Mouse (Mus musculus) midbrain, embryonic 14.5 days (tissue): ENCODE data around the gene Tnrc6a. TPM values are rescaled to one million over a fixed set of nuclear protein-coding genes. Genes with fewer than 3 reads are reported as not detected.

Experiments used
- ATAC-seq: fragments of 200-750 bp; cut with Nextera tagmentation; 2 replicates; pipeline ENCODE4 v1.8.0; 2017; ENCODE audit warnings: moderate number of reproducible peaks, moderate library complexity; ENCODE audit not compliant: low FRiP score, low TSS enrichment
- DNase-seq: peaks from one replicate; pipeline ENCODE4 v3.0.0-alpha.2; 2015
- H3K27ac ChIP-seq: fragments of 300-500 bp; sonication (generic); replicated peaks from 2 replicates; pipeline ENCODE4 v1.5.1; 2014; ENCODE audit warnings: mild to moderate bottlenecking, low read depth, low read length, moderate library complexity
- H3K27me3 ChIP-seq: fragments of 300-500 bp; sonication (generic); 2 replicates; pipeline ENCODE4 v1.6.1; 2014; ENCODE audit warnings: low read length, control low read depth, mixed read lengths; ENCODE audit not compliant: control insufficient read depth, insufficient read depth
- H3K36me3 ChIP-seq: fragments of 300-500 bp; sonication (generic); 2 replicates; pipeline ENCODE4 v1.6.1; 2014; ENCODE audit warnings: low read length, control low read depth; ENCODE audit not compliant: control insufficient read depth, insufficient read depth
- H3K4me1 ChIP-seq: fragments of 300-500 bp; sonication (generic); 2 replicates; pipeline ENCODE4 v1.6.1; 2014; ENCODE audit warnings: mild to moderate bottlenecking, antibody characterized with exemption, low read length, control low read depth; ENCODE audit not compliant: control insufficient read depth, insufficient read depth
- H3K4me2 ChIP-seq: fragments of 300-500 bp; sonication (generic); 2 replicates; pipeline ENCODE4 v1.6.1; 2014; ENCODE audit warnings: mild to moderate bottlenecking, low read length, moderate library complexity
- H3K4me3 ChIP-seq: fragments of 300-500 bp; sonication (generic); replicated peaks from 2 replicates; pipeline ENCODE4 v1.5.1; 2014; ENCODE audit warnings: low read depth, low read length
- H3K9ac ChIP-seq: fragments of 300-500 bp; sonication (generic); replicated peaks from 2 replicates; pipeline ENCODE4 v1.6.1; 2014; ENCODE audit warnings: mild to moderate bottlenecking, low read length, moderate library complexity
- H3K9me3 ChIP-seq: fragments of 300-500 bp; sonication (generic); 2 replicates; pipeline ENCODE4 v1.6.1; 2016; ENCODE audit warnings: low read length, control low read depth, mixed read lengths; ENCODE audit not compliant: control insufficient read depth
- WGBS: fragments of 180-500 bp; shearing (Covaris S2); extraction: QIAGEN DNeasy Blood & Tissue Kit; methylation state at CpG from one replicate; pipeline ENCODE4 v1.1.7; 2014; 5-methylcytosine and 5-hydroxymethylcytosine counted together
- polyA plus RNA-seq: library from polyadenylated mRNA; unstranded; fragments of >200 nt; fragmentation: Nextera tagmentation; extraction: Ambion mirVana; gene quantifications from 2 replicates; pipeline ENCODE4 v1.2.1, GENCODE M21; 2014

Gene Tnrc6a
- polyA plus RNA-seq, 1 experiment from 2014 or later, result 50.0 TPM

- no peak overlapping the region for H3K4me2 ChIP-seq
- H3K36me3 ChIP-seq, result no peaks in the 10 kb centered on the region
- ATAC-seq, result no peak
- DNase-seq, result no peak
- no peak overlapping the region for H3K9ac ChIP-seq
- WGBS, result 74% methylated on average over 7 of the region's 7 CpGs
- no peaks in the 10 kb centered on the region for H3K4me1 ChIP-seq
- no peak overlapping the region for H3K4me3 ChIP-seq
- H3K27me3 ChIP-seq, result no peaks in the 10 kb centered on the region
- H3K9me3 ChIP-seq, result no peaks in the 10 kb centered on the region
- H3K27ac ChIP-seq, result no peak overlapping the region
Measured at GRCm38 (mm10) chr7:123217448-123218354, 94.0 kb downstream of the Tnrc6a start.

DNA sequence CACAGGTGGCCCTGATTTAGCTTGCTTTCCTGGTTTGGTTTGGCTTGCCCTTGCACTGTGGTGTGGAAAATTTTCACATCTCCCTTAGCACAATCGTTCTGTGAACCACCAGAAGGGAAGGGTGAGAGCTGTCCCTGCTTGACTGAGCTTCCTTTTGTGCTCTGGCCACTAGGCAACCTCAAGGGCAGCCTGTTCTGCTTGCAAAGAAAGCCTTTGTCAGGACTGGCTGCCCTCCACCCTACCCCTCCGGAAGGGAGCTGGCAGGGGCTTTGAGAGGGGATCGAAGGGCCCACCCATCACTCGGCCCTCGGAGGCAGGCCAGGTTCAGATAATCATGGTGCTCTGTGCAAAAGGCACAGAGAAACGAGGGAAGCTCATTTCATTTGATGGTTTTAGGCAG lies 94.9 kb downstream of the Tnrc6a start:
- Histone ChIP-seq H3K4me3 (no peak overlapping the region), H3K27ac (no peak overlapping the region; the same call in 1 of the 2 replicates), H3K4me2 (no peak overlapping the region), H3K9me3 (no peaks in the 10 kb centered on the region), H3K4me1 (no peaks in the 10 kb centered on the region), H3K36me3 (no peaks in the 10 kb centered on the region), H3K9ac (no peak overlapping the region), H3K27me3 (no peaks in the 10 kb centered on the region)
- ATAC-seq (no peak), DNase-seq (peak; percentile 13)
- WGBS, result 6% methylated on average over 6 of the region's 6 CpGs

- Histone ChIP-seq H3K27me3 (no peaks in the 10 kb centered on the region), H3K4me1 (no peaks in the 10 kb centered on the region), H3K27ac (no peak overlapping the region), H3K9ac (no peak overlapping the region), H3K4me2 (no peak overlapping the region), H3K36me3 (no peaks in the 10 kb centered on the region), H3K9me3 (no peaks in the 10 kb centered on the region), H3K4me3 (no peak overlapping the region)
- WGBS, result 81% methylated on average over 13 of the region's 13 CpGs
- DNase-seq (no peak), ATAC-seq (no peak)
Measured at GRCm38 (mm10) chr7:123219781-123220632, 96.3 kb downstream of the Tnrc6a start.

GRCm38 (mm10) chr7:123220633-123220942 lies 96.9 kb downstream of the Tnrc6a start:
- ATAC-seq, result no peak
- no peaks in the 10 kb centered on the region for H3K4me1 ChIP-seq
- no peak overlapping the region for H3K9ac ChIP-seq
- no peaks in the 10 kb centered on the region for H3K27me3 ChIP-seq
- no peaks in the 10 kb centered on the region for H3K36me3 ChIP-seq
- H3K9me3 ChIP-seq, result no peaks in the 10 kb centered on the region
- H3K4me3 ChIP-seq, result no peak overlapping the region
- no peak overlapping the region for H3K4me2 ChIP-seq
- no peak overlapping the region for H3K27ac ChIP-seq
- DNase-seq, result no peak
- WGBS, result 78% methylated on average over 2 of the region's 2 CpGs

DNA sequence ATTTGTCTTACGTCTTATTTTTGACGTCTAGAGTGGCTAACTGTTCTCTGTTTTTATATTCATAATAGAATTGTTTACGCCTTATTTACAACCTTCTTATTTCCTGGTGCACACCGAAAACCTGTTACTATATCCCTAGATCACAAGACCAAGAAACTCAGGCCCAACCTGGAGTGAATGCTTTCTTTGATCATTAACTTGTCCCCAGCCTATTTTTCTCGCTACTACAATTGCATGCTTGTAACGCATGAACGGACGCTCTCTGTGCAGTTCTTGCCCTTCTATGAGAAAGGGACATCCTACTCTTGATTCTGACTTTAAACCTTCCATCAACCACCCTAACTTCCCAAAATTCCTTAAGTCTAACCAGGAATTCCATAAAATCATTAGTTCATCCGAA lies 100.4 kb downstream of the Tnrc6a start:
- no peak overlapping the region for H3K4me3 ChIP-seq
- H3K36me3 ChIP-seq, result no peaks in the 10 kb centered on the region
- H3K4me2 ChIP-seq, result no peak overlapping the region
- no peaks in the 10 kb centered on the region for H3K27me3 ChIP-seq
- H3K9ac ChIP-seq, result no peak overlapping the region
- H3K9me3 ChIP-seq, result no peaks in the 10 kb centered on the region
- no peak for ATAC-seq
- WGBS, result 67% methylated on average over 9 of the region's 9 CpGs
- H3K4me1 ChIP-seq, result no peaks in the 10 kb centered on the region
- DNase-seq, result no peak
- H3K27ac ChIP-seq, result no peak overlapping the region

- Histone ChIP-seq H3K4me1 (no peaks in the 10 kb centered on the region), H3K9ac (no peak overlapping the region), H3K4me3 (no peak overlapping the region), H3K9me3 (no peaks in the 10 kb centered on the region), H3K27me3 (no peaks in the 10 kb centered on the region), H3K36me3 (no peaks in the 10 kb centered on the region), H3K4me2 (no peak overlapping the region), H3K27ac (no peak overlapping the region)
- ATAC-seq, result no peak
- no peak for DNase-seq
- WGBS, result 83% methylated on average over 4 of the region's 4 CpGs
Measured at GRCm38 (mm10) chr7:123225159-123225558, 101.5 kb downstream of the Tnrc6a start.

- peaks cover 6% of the 10 kb centered on the region for H3K4me1 ChIP-seq
- H3K9ac ChIP-seq, result no peak overlapping the region
- ATAC-seq (no peak), DNase-seq (peak; percentile 37)
- no peak overlapping the region for H3K27ac ChIP-seq
- H3K4me3 ChIP-seq, result no peak overlapping the region
- WGBS, result 35% methylated on average over 4 of the region's 4 CpGs
- H3K36me3 ChIP-seq, result no peaks in the 10 kb centered on the region
- H3K9me3 ChIP-seq, result no peaks in the 10 kb centered on the region
- H3K27me3 ChIP-seq, result no peaks in the 10 kb centered on the region
- H3K4me2 ChIP-seq, result no peak overlapping the region
Measured at GRCm38 (mm10) chr7:123235449-123235848, 111.8 kb downstream of the Tnrc6a start.

DNA sequence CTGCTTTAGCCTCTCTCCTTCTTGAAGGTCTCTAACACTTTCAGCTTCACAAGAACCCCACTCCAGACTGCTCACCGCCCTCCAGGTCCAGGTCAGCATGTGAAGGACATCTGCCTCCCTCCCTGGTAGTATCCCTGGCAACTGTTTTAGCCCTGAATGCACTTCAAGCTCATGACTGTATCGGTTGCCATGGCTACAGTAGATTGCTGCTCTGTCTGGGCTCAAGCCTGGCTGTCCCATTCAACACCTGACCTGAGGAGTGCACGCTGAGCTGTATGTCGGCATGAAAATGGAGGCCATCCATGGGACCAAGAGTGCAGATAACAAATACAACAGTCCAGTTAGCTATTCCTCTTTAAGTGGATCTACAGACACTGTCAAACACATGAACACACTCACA lies 114.9 kb downstream of the Tnrc6a start:
- Histone ChIP-seq H3K4me2 (no peak overlapping the region), H3K36me3 (no peaks in the 10 kb centered on the region), H3K27me3 (no peaks in the 10 kb centered on the region), H3K9me3 (no peaks in the 10 kb centered on the region), H3K4me1 (peaks cover 6% of the 10 kb centered on the region), H3K4me3 (no peak overlapping the region), H3K27ac (no peak overlapping the region), H3K9ac (no peak overlapping the region)
- DNase-seq (peak; percentile 67), ATAC-seq (no peak)
- 43% methylated on average over 4 of the region's 4 CpGs for WGBS
